Mouse (Mus musculus) CH12.LX (cell line): ENCODE measurements around the gene Nhsl2.

Experiments
- CHD1 ChIP-seq: IDR thresholded peaks from 2 replicates; pipeline ENCODE4 v1.6.1; 2012; ENCODE audit warnings: low read depth, low read length, improper control_type of control experiment, inconsistent platforms
- JUND ChIP-seq: conservative IDR thresholded peaks from 2 replicates; pipeline ENCODE4 v1.6.1; 2011; ENCODE audit warnings: low read depth, low read length, improper control_type of control experiment
- POLR2A ChIP-seq: IDR thresholded peaks from 2 replicates; pipeline ENCODE4 v1.6.1; 2011; ENCODE audit warnings: low read depth, mild to moderate bottlenecking, improper control_type of control experiment, low read length
- ZC3H11A ChIP-seq: IDR thresholded peaks from 2 replicates; pipeline ENCODE4 v1.6.1; 2012; ENCODE audit warnings: low read depth, mild to moderate bottlenecking, inconsistent platforms, low read length, improper control_type of control experiment

- TF ChIP-seq CHD1: no peak
- TF ChIP-seq POLR2A: no peak
- TF ChIP-seq ZC3H11A: no peak
- TF ChIP-seq JUND: no peak
These were observed 232.5 kb downstream of the Nhsl2 start for GRCm38 (mm10) chrX:102081573-102082279.
